In genomic region chr5:146630961-146631360, GRCm38 (mm10) we compare ENCODE assay signal across 20 mouse cellular contexts. TPM values are rescaled to one million over a fixed set of nuclear protein-coding genes. Genes with fewer than 3 reads are reported as not detected.
A peak's percentile ranks its signal among the peaks of the same experiment; 100 is the strongest.
DNase-seq lines count a peak whose midpoint lies in the region; ATAC-seq lines count a peak whose summit lies in the region.
"Had no signal": no experiment of that assay in that cellular context is flagged by ENCODE, and none has a peak within 500 bp of the region (broad histone marks: within the 10 kb centered on the region; RNA-seq: fewer than 3 reads in every experiment).

No protein-coding gene starts in this region.

- no peak overlapping the region for H3K4me2 ChIP-seq in hindbrain, embryonic 16.5 days (ENCODE audit: low read length)
- H3K4me2 ChIP-seq in hindbrain, embryonic 12.5 days (replicated peaks): no peak overlapping the region
- no peak overlapping the region for H3K4me2 ChIP-seq in forebrain, embryonic 16.5 days (ENCODE audit: low read length)
- H3K4me2 ChIP-seq: embryonic facial prominence, embryonic 12.5 days; heart, embryonic 13.5 days; intestine, embryonic 15.5 days; kidney, embryonic 15.5 days; neural tube, embryonic 12.5 days had no signal

- DNase-seq in cerebellum, adult 11-12 months: peak; percentile 7
- DNase-seq in MN1 (ENCODE audit: low spot score): peak; percentile 63
- DNase-seq in heart, adult 8-10 months (ENCODE audit: low spot score): no peak
- no peak for DNase-seq in heart, postnatal 4 days
- DNase-seq: heart, postnatal 36 days; lung, adult 18-20 months; right cerebral cortex, postnatal 25 days had no signal

- no peak overlapping the region for H3K27ac ChIP-seq in hindbrain, embryonic 16.5 days (ENCODE audit: low read depth, low read length)
- H3K27ac ChIP-seq in hindbrain, embryonic 12.5 days: no peak overlapping the region
- H3K27ac ChIP-seq in forebrain, embryonic 16.5 days (ENCODE audit: low read length): peak overlapping the region; percentile 43; the same call in 1 of the 2 replicates
- H3K27ac ChIP-seq: embryonic facial prominence, embryonic 12.5 days; heart, embryonic 13.5 days; intestine, embryonic 15.5 days; kidney, embryonic 15.5 days; neural tube, embryonic 12.5 days had no signal

- H3K9me3 ChIP-seq in hindbrain, embryonic 16.5 days (ENCODE audit: control insufficient read depth, low read length): no peaks in the 10 kb centered on the region
- no peaks in the 10 kb centered on the region for H3K9me3 ChIP-seq in hindbrain, embryonic 12.5 days (replicated peaks)
- no peaks in the 10 kb centered on the region for H3K9me3 ChIP-seq in forebrain, embryonic 16.5 days (ENCODE audit: control insufficient read depth, low read length)
- H3K9me3 ChIP-seq: embryonic facial prominence, embryonic 12.5 days; G1E; heart, embryonic 13.5 days; intestine, embryonic 15.5 days; kidney, embryonic 15.5 days; neural tube, embryonic 12.5 days had no signal

- no peaks in the 10 kb centered on the region for H3K27me3 ChIP-seq in hindbrain, embryonic 16.5 days (replicated peaks; ENCODE audit: control insufficient read depth, insufficient read depth, low read length)
- no peaks in the 10 kb centered on the region for H3K27me3 ChIP-seq in hindbrain, embryonic 12.5 days
- no peaks in the 10 kb centered on the region for H3K27me3 ChIP-seq in forebrain, embryonic 16.5 days (replicated peaks; ENCODE audit: control insufficient read depth, insufficient read depth, low read length)
- H3K27me3 ChIP-seq: embryonic facial prominence, embryonic 12.5 days; heart, embryonic 13.5 days; intestine, embryonic 15.5 days; kidney, embryonic 15.5 days; neural tube, embryonic 12.5 days had no signal

- H3K4me1 ChIP-seq in hindbrain, embryonic 16.5 days (ENCODE audit: control insufficient read depth, insufficient read depth, low read depth, low read length): no peaks in the 10 kb centered on the region
- H3K4me1 ChIP-seq in hindbrain, embryonic 12.5 days: no peaks in the 10 kb centered on the region
- peaks cover 26% of the 10 kb centered on the region for H3K4me1 ChIP-seq in forebrain, embryonic 16.5 days (replicated peaks; ENCODE audit: control insufficient read depth, insufficient read depth, low read length)
- H3K4me1 ChIP-seq: embryonic facial prominence, embryonic 12.5 days; heart, embryonic 13.5 days; intestine, embryonic 15.5 days; kidney, embryonic 15.5 days; neural tube, embryonic 12.5 days had no signal

- ATAC-seq in cerebellum, adult (ENCODE audit: insufficient number of reproducible peaks, low FRiP score, low TSS enrichment): no peak
- 0 out of 2 replicates have a peak, but pooled peaks have one; percentile 19 for ATAC-seq in hindbrain, embryonic 16.5 days
- ATAC-seq in hindbrain, embryonic 12.5 days (ENCODE audit: low FRiP score): no peak
- peak; percentile 51 for ATAC-seq in forebrain, embryonic 16.5 days
- ATAC-seq: CD4-positive, CD25-positive, alpha-beta regulatory T cell, adult 4 months; intestine, embryonic 15.5 days had no signal

- no peak overlapping the region for H3K4me3 ChIP-seq in hindbrain, embryonic 16.5 days (ENCODE audit: low read length)
- H3K4me3 ChIP-seq in hindbrain, embryonic 12.5 days: no peak overlapping the region
- no peak overlapping the region for H3K4me3 ChIP-seq in forebrain, embryonic 16.5 days (replicated peaks; ENCODE audit: low read length)
- H3K4me3 ChIP-seq: embryonic facial prominence, embryonic 12.5 days; heart, embryonic 13.5 days; intestine, embryonic 15.5 days; kidney, embryonic 15.5 days; neural tube, embryonic 12.5 days had no signal

- WGBS in hindbrain, embryonic 16.5 days: 27% methylated on average over 4 of the region's 4 CpGs
- 45% methylated on average over 4 of the region's 4 CpGs for WGBS in hindbrain, embryonic 12.5 days
- 36% methylated on average over 4 of the region's 4 CpGs for WGBS in forebrain, embryonic 16.5 days

- H3K9ac ChIP-seq in hindbrain, embryonic 16.5 days (ENCODE audit: low read depth, low read length): no peak overlapping the region
- no peak overlapping the region for H3K9ac ChIP-seq in hindbrain, embryonic 12.5 days
- H3K9ac ChIP-seq in forebrain, embryonic 16.5 days (replicated peaks; ENCODE audit: low read depth, low read length): no peak overlapping the region
- H3K9ac ChIP-seq: embryonic facial prominence, embryonic 12.5 days; heart, embryonic 13.5 days; intestine, embryonic 15.5 days; kidney, embryonic 15.5 days; neural tube, embryonic 12.5 days had no signal

- no peaks in the 10 kb centered on the region for H3K36me3 ChIP-seq in hindbrain, embryonic 16.5 days (ENCODE audit: control insufficient read depth, insufficient read depth, low read length)
- no peaks in the 10 kb centered on the region for H3K36me3 ChIP-seq in hindbrain, embryonic 12.5 days
- no peaks in the 10 kb centered on the region for H3K36me3 ChIP-seq in forebrain, embryonic 16.5 days (ENCODE audit: control insufficient read depth, insufficient read depth)
- H3K36me3 ChIP-seq: embryonic facial prominence, embryonic 12.5 days; G1E; heart, embryonic 13.5 days; intestine, embryonic 15.5 days; kidney, embryonic 15.5 days; neural tube, embryonic 12.5 days had no signal

RNA-seq across cellular contexts. Expression of gene Gpr12, which starts 45.9 kb away (rescaled TPM):
- polyA plus RNA-seq in hindbrain, embryonic 16.5 days (2015; fragmentation: Nextera tagmentation; extraction: Ambion mirVana): 28.0 and 29.8 TPM in 2 replicates
- 0.77 and 1.1 TPM in 2 replicates for polyA plus RNA-seq in hindbrain, embryonic 12.5 days (2016; fragmentation: Nextera tagmentation; extraction: Ambion mirVana)
- polyA plus RNA-seq in forebrain, embryonic 16.5 days (2015; fragmentation: Nextera tagmentation; extraction: Ambion mirVana): 37.0 and 42.5 TPM in 2 replicates
- total RNA-seq in heart, adult 8-10 months (2022): not detected
- total RNA-seq in heart, postnatal 4 days (2021): not detected
- total RNA-seq: heart, postnatal 36 days; monocyte, adult 5-6 weeks had no signal
- polyA plus RNA-seq: CD4-positive, CD25-positive, alpha-beta regulatory T cell, adult 4 months; G1E; gonadal fat pad, adult 2 months; heart, embryonic 13.5 days; intestine, embryonic 15.5 days had no signal

Comparison
In these comparisons a context has a peak if more than half of its experiments do, and no peak if none do; other contexts are left out.
1. ATAC-seq: peak in hindbrain, embryonic 16.5 days (single experiment) and forebrain, embryonic 16.5 days (single experiment); none in cerebellum, adult (single experiment) and hindbrain, embryonic 12.5 days (single experiment).
2. RNA of gene Gpr12, which starts 45.9 kb away (polyA plus RNA-seq): 37.0 to 42.5 TPM in forebrain, embryonic 16.5 days and 28.0 to 29.8 TPM in hindbrain, embryonic 16.5 days; 0.77 to 1.1 TPM in hindbrain, embryonic 12.5 days; every median in the first group is over 10 times any median in the second.
3. DNase-seq: peak in cerebellum, adult 11-12 months (single experiment) and MN1 (single experiment); none in heart, adult 8-10 months (single experiment) and heart, postnatal 4 days (single experiment).